Mouse (Mus musculus): ENCODE data around the gene Fundc1. TPM values are rescaled to one million over a fixed set of nuclear protein-coding genes. Genes with fewer than 3 reads are reported as not detected.
A peak's percentile ranks its signal among the peaks of the same experiment; 100 is the strongest.

Fundc1 gene
- polyA plus RNA-seq (2014; fragmentation: Nextera tagmentation; extraction: Ambion mirVana): 65.2 and 68.8 TPM in 2 replicates

GRCm38 (mm10) chrX:17571621-17572459 lies at the start of gene Fundc1:
Gene Fundc1, minus strand, starts transcription at chrX:17572325.
- WGBS: 7% methylated on average over 27 of the region's 30 CpGs
- no peaks in the 10 kb centered on the region for H3K36me3 ChIP-seq (ENCODE audit: control insufficient read depth, insufficient read depth, low read length)
- peak within 1 kb of the TSS; percentile 38 for H3K4me3 ChIP-seq (ENCODE audit: low read depth, low read length)
- H3K27ac ChIP-seq (ENCODE audit: low read depth, low read length): peak within 1 kb of the TSS; percentile 88
- H3K9me3 ChIP-seq (ENCODE audit: control insufficient read depth, low read length): no peaks in the 10 kb centered on the region
- ATAC-seq (ENCODE audit: low read depth): peak; percentile 99
- H3K27me3 ChIP-seq (ENCODE audit: control insufficient read depth, insufficient read depth, low read length): no peaks in the 10 kb centered on the region
- peak within 1 kb of the TSS; percentile 49 for H3K4me2 ChIP-seq (ENCODE audit: low read depth, low read length)
- H3K9ac ChIP-seq (replicated peaks; ENCODE audit: low read depth, low read length): peak within 1 kb of the TSS; percentile 52
- no peaks in the 10 kb centered on the region for H3K4me1 ChIP-seq (ENCODE audit: control insufficient read depth, insufficient read depth, low read length)

GRCm38 (mm10) chrX:17611253-17611652 lies 39.1 kb upstream of the Fundc1 start:
- WGBS: 78% methylated on average over 1 of the region's 1 CpGs
- no peak overlapping the region for H3K4me3 ChIP-seq (ENCODE audit: low read depth, low read length)
- H3K27me3 ChIP-seq (ENCODE audit: control insufficient read depth, insufficient read depth, low read length): no peaks in the 10 kb centered on the region
- ATAC-seq (ENCODE audit: low read depth): no peak
- H3K4me2 ChIP-seq (ENCODE audit: low read depth, low read length): no peak overlapping the region
- no peaks in the 10 kb centered on the region for H3K4me1 ChIP-seq (ENCODE audit: control insufficient read depth, insufficient read depth, low read length)
- no peaks in the 10 kb centered on the region for H3K36me3 ChIP-seq (ENCODE audit: control insufficient read depth, insufficient read depth, low read length)
- no peaks in the 10 kb centered on the region for H3K9me3 ChIP-seq (ENCODE audit: control insufficient read depth, low read length)
- no peak overlapping the region for H3K9ac ChIP-seq (replicated peaks; ENCODE audit: low read depth, low read length)
- H3K27ac ChIP-seq (ENCODE audit: low read depth, low read length): no peak overlapping the region

- Histone ChIP-seq H3K4me1 (ENCODE audit: control insufficient read depth, insufficient read depth, low read length) (no peaks in the 10 kb centered on the region), H3K9me3 (ENCODE audit: control insufficient read depth, low read length) (no peaks in the 10 kb centered on the region), H3K27me3 (ENCODE audit: control insufficient read depth, insufficient read depth, low read length) (no peaks in the 10 kb centered on the region), H3K4me2 (ENCODE audit: low read depth, low read length) (no peak overlapping the region), H3K4me3 (ENCODE audit: low read depth, low read length) (no peak overlapping the region), H3K36me3 (ENCODE audit: control insufficient read depth, insufficient read depth, low read length) (no peaks in the 10 kb centered on the region), H3K9ac (replicated peaks; ENCODE audit: low read depth, low read length) (no peak overlapping the region), H3K27ac (ENCODE audit: low read depth, low read length) (no peak overlapping the region)
- 86% methylated on average over 1 of the region's 1 CpGs for WGBS
- no peak for ATAC-seq (ENCODE audit: low read depth)
These were observed 36.6 kb upstream of the Fundc1 start for GRCm38 (mm10) chrX:17608763-17609162.

- 77% methylated on average over 3 of the region's 3 CpGs for WGBS
- Histone ChIP-seq H3K9me3 (ENCODE audit: control insufficient read depth, low read length) (no peaks in the 10 kb centered on the region), H3K36me3 (ENCODE audit: control insufficient read depth, insufficient read depth, low read length) (no peaks in the 10 kb centered on the region), H3K4me3 (ENCODE audit: low read depth, low read length) (no peak overlapping the region), H3K4me2 (ENCODE audit: low read depth, low read length) (no peak overlapping the region), H3K9ac (replicated peaks; ENCODE audit: low read depth, low read length) (no peak overlapping the region), H3K27ac (ENCODE audit: low read depth, low read length) (no peak overlapping the region), H3K4me1 (ENCODE audit: control insufficient read depth, insufficient read depth, low read length) (no peaks in the 10 kb centered on the region), H3K27me3 (ENCODE audit: control insufficient read depth, insufficient read depth, low read length) (no peaks in the 10 kb centered on the region)
- ATAC-seq (ENCODE audit: low read depth): no peak
These were observed 35.5 kb upstream of the Fundc1 start for GRCm38 (mm10) chrX:17607668-17608067.

- Histone ChIP-seq H3K4me2 (ENCODE audit: low read depth, low read length) (no peak overlapping the region), H3K36me3 (ENCODE audit: control insufficient read depth, insufficient read depth, low read length) (no peaks in the 10 kb centered on the region), H3K27me3 (ENCODE audit: control insufficient read depth, insufficient read depth, low read length) (no peaks in the 10 kb centered on the region), H3K27ac (ENCODE audit: low read depth, low read length) (no peak overlapping the region), H3K9ac (replicated peaks; ENCODE audit: low read depth, low read length) (no peak overlapping the region), H3K9me3 (ENCODE audit: control insufficient read depth, low read length) (no peaks in the 10 kb centered on the region), H3K4me1 (ENCODE audit: control insufficient read depth, insufficient read depth, low read length) (no peaks in the 10 kb centered on the region), H3K4me3 (ENCODE audit: low read depth, low read length) (no peak overlapping the region)
- no peak for ATAC-seq (ENCODE audit: low read depth)
These were observed 21.2 kb upstream of the Fundc1 start for GRCm38 (mm10) chrX:17593331-17593730.

GRCm38 (mm10) chrX:17590745-17591144 lies 18.6 kb upstream of the Fundc1 start:
- H3K4me3 ChIP-seq (ENCODE audit: low read depth, low read length): no peak overlapping the region
- H3K9me3 ChIP-seq (ENCODE audit: control insufficient read depth, low read length): no peaks in the 10 kb centered on the region
- no peaks in the 10 kb centered on the region for H3K4me1 ChIP-seq (ENCODE audit: control insufficient read depth, insufficient read depth, low read length)
- peak; percentile 65; the same call in 1 of the 2 replicates for ATAC-seq (ENCODE audit: low read depth)
- no peak overlapping the region for H3K9ac ChIP-seq (replicated peaks; ENCODE audit: low read depth, low read length)
- no peak overlapping the region for H3K27ac ChIP-seq (ENCODE audit: low read depth, low read length)
- H3K27me3 ChIP-seq (ENCODE audit: control insufficient read depth, insufficient read depth, low read length): no peaks in the 10 kb centered on the region
- WGBS: 23% methylated on average over 1 of the region's 1 CpGs
- no peaks in the 10 kb centered on the region for H3K36me3 ChIP-seq (ENCODE audit: control insufficient read depth, insufficient read depth, low read length)
- no peak overlapping the region for H3K4me2 ChIP-seq (ENCODE audit: low read depth, low read length)

GRCm38 (mm10) chrX:17571271-17571620 lies 879 bp downstream of the Fundc1 start:
- peak overlapping the region; percentile 49 for H3K4me2 ChIP-seq (ENCODE audit: low read depth, low read length)
- ATAC-seq (ENCODE audit: low read depth): no peak

GRCm38 (mm10) chrX:17568670-17569069 lies 3.5 kb downstream of the Fundc1 start:
- Histone ChIP-seq H3K4me1 (ENCODE audit: control insufficient read depth, insufficient read depth, low read length) (no peaks in the 10 kb centered on the region), H3K27me3 (ENCODE audit: control insufficient read depth, insufficient read depth, low read length) (no peaks in the 10 kb centered on the region), H3K4me2 (ENCODE audit: low read depth, low read length) (no peak overlapping the region), H3K4me3 (ENCODE audit: low read depth, low read length) (no peak overlapping the region), H3K36me3 (ENCODE audit: control insufficient read depth, insufficient read depth, low read length) (no peaks in the 10 kb centered on the region), H3K27ac (ENCODE audit: low read depth, low read length) (no peak overlapping the region), H3K9me3 (ENCODE audit: control insufficient read depth, low read length) (no peaks in the 10 kb centered on the region), H3K9ac (replicated peaks; ENCODE audit: low read depth, low read length) (no peak overlapping the region)
- WGBS: 96% methylated on average over 2 of the region's 2 CpGs
- ATAC-seq (ENCODE audit: low read depth): no peak

More at GRCm38 (mm10) chrX:17571271-17571620, 879 bp downstream of the Fundc1 start:
- Histone ChIP-seq H3K27me3 (ENCODE audit: control insufficient read depth, insufficient read depth, low read length) (no peaks in the 10 kb centered on the region), H3K36me3 (ENCODE audit: control insufficient read depth, insufficient read depth, low read length) (no peaks in the 10 kb centered on the region), H3K9ac (replicated peaks; ENCODE audit: low read depth, low read length) (peak overlapping the region; percentile 52), H3K27ac (ENCODE audit: low read depth, low read length) (peak overlapping the region; percentile 88), H3K4me1 (ENCODE audit: control insufficient read depth, insufficient read depth, low read length) (no peaks in the 10 kb centered on the region), H3K9me3 (ENCODE audit: control insufficient read depth, low read length) (no peaks in the 10 kb centered on the region), H3K4me3 (ENCODE audit: low read depth, low read length) (peak overlapping the region; percentile 38)
- 22% methylated on average over 10 of the region's 10 CpGs for WGBS

GRCm38 (mm10) chrX:17565743-17566142 lies 6.4 kb downstream of the Fundc1 start:
- H3K4me1 ChIP-seq (ENCODE audit: control insufficient read depth, insufficient read depth, low read length): no peaks in the 10 kb centered on the region
- no peak overlapping the region for H3K9ac ChIP-seq (replicated peaks; ENCODE audit: low read depth, low read length)
- H3K9me3 ChIP-seq (ENCODE audit: control insufficient read depth, low read length): no peaks in the 10 kb centered on the region
- no peaks in the 10 kb centered on the region for H3K27me3 ChIP-seq (ENCODE audit: control insufficient read depth, insufficient read depth, low read length)
- H3K36me3 ChIP-seq (ENCODE audit: control insufficient read depth, insufficient read depth, low read length): no peaks in the 10 kb centered on the region
- no peak for ATAC-seq (ENCODE audit: low read depth)
- no peak overlapping the region for H3K4me2 ChIP-seq (ENCODE audit: low read depth, low read length)
- no peak overlapping the region for H3K27ac ChIP-seq (ENCODE audit: low read depth, low read length)
- H3K4me3 ChIP-seq (ENCODE audit: low read depth, low read length): no peak overlapping the region

Data from neural tube, embryonic 14.5 days (tissue).